Mouse (Mus musculus) megakaryocyte, embryonic 14.5 days (primary cell): ENCODE data around the gene Nenf.

ENCODE experiments used
- FLI1 ChIP-seq: IDR thresholded peaks from 2 replicates; pipeline ENCODE4 v1.6.1; 2012; ENCODE audit warnings: low read length, inconsistent platforms, mixed read lengths
- GATA1 ChIP-seq: IDR thresholded peaks from 3 replicates; pipeline ENCODE4 v1.6.1; 2012; ENCODE audit warnings: mixed read lengths, low read length, inconsistent platforms, borderline replicate concordance

GRCm38 (mm10) chr1:191347602-191348001 is 29.6 kb upstream of the Nenf start:
- TF ChIP-seq GATA1 (no peak), FLI1 (no peak)
